Mouse (Mus musculus) intestine, embryonic 16.5 days (tissue): ENCODE measurements around the gene Eif4ebp2. TPM values are rescaled to one million over a fixed set of nuclear protein-coding genes. Genes with fewer than 3 reads are reported as not detected.
A peak's percentile ranks its signal among the peaks of the same experiment; 100 is the strongest.
"Not testable (repeated sequence)": the region's sequence is repeated elsewhere in the genome, so short reads cannot be mapped to it uniquely, and the experiment has no call there.

Source experiments
- ATAC-seq: fragments of 200-750 bp; cut with Nextera tagmentation; 2 replicates; pipeline ENCODE4 v1.8.0; 2017; ENCODE audit warnings: moderate TSS enrichment, moderate library complexity
- H3K27ac ChIP-seq: fragments of 300-500 bp; sonication (generic); 2 replicates; pipeline ENCODE4 v1.5.1; 2014; ENCODE audit warnings: mild to moderate bottlenecking, low read length
- H3K27me3 ChIP-seq: fragments of 300-500 bp; sonication (generic); replicated peaks from 2 replicates; pipeline ENCODE4 v1.6.1; 2014; ENCODE audit warnings: low read length, control low read depth, mixed read lengths; ENCODE audit not compliant: control insufficient read depth, insufficient read depth
- H3K36me3 ChIP-seq: fragments of 300-500 bp; sonication (generic); 2 replicates; pipeline ENCODE4 v1.6.1; 2014; ENCODE audit warnings: low read length, control low read depth; ENCODE audit not compliant: control insufficient read depth, insufficient read depth
- H3K4me1 ChIP-seq: fragments of 300-500 bp; sonication (generic); 2 replicates; pipeline ENCODE4 v1.6.1; 2014; ENCODE audit warnings: low read length, control low read depth, mixed read lengths; ENCODE audit not compliant: control insufficient read depth, insufficient read depth
- H3K4me2 ChIP-seq: fragments of 300-500 bp; sonication (generic); 2 replicates; pipeline ENCODE4 v1.6.1; 2014; ENCODE audit warnings: low read depth, low read length, control low read depth
- H3K4me3 ChIP-seq: fragments of 300-500 bp; sonication (generic); 2 replicates; pipeline ENCODE4 v1.5.1; 2014; ENCODE audit warnings: mild to moderate bottlenecking, low read length
- H3K9ac ChIP-seq: fragments of 300-500 bp; sonication (generic); 2 replicates; pipeline ENCODE4 v1.6.1; 2014; ENCODE audit warnings: low read depth, low read length
- H3K9me3 ChIP-seq: fragments of 300-500 bp; sonication (generic); 2 replicates; pipeline ENCODE4 v1.6.1; 2016; ENCODE audit warnings: low read length, control low read depth; ENCODE audit not compliant: control insufficient read depth
- WGBS: fragments of 180-500 bp; shearing (Covaris S2); extraction: QIAGEN DNeasy Blood & Tissue Kit; methylation state at CpG from one replicate; pipeline ENCODE4 v1.1.7; 2014; 5-methylcytosine and 5-hydroxymethylcytosine counted together
- polyA plus RNA-seq: library from polyadenylated mRNA; unstranded; fragments of >200 nt; fragmentation: Nextera tagmentation; extraction: Ambion mirVana; gene quantifications from 2 replicates; pipeline ENCODE4 v1.2.1, GENCODE M21; 2015

The Eif4ebp2 gene
- polyA plus RNA-seq, 1 experiment from 2014 or later = 64.1 TPM

DNA sequence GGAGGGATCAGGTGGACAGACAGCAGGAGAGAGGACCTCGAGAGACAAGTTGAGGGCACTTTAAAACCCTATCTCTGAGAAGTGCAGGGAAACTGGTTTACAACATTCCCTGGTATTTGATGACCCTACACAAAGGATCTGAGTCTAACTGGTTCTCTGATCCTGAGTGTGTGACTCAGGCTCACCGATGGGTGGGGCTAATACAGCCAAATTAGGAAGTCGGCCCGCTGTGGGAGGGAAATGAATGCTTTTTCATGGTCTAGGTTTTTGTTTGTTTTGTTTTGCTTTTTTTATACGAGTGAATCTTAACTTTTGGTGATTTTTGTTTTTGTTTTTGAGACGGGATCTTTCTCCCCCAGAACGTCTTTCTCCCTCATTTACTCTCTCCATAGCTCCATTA is 16.4 kb upstream of the Eif4ebp2 start:
- WGBS = 52% methylated on average over 7 of the region's 7 CpGs
- no peak overlapping the region for H3K4me2 ChIP-seq
- no peak for ATAC-seq
- H3K36me3 ChIP-seq = no peaks in the 10 kb centered on the region
- H3K4me3 ChIP-seq = no peak overlapping the region
- H3K9ac ChIP-seq = no peak overlapping the region
- H3K27ac ChIP-seq = no peak overlapping the region
- no peaks in the 10 kb centered on the region for H3K27me3 ChIP-seq
- H3K9me3 ChIP-seq = no peaks in the 10 kb centered on the region
- H3K4me1 ChIP-seq = no peaks in the 10 kb centered on the region

DNA sequence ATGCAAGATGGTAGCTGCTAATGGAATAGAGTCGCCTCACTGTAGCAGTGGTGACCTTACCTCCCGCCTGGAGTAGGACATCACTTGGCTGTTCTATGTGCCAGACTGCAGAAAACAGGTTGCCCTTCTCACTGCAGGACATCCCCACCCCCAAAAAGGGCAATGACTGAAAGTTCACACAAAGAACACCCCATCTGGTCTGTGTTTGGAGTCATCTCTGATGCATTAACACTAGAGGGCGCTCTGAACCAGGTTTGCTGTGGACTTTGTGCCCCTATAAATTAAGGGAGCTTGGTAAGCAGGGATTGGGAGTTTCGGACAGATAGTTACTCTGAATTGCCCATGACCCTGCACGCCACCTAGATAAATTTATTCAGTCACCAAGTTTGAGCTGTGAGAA is 14.4 kb upstream of the Eif4ebp2 start:
- WGBS = 26% methylated on average over 5 of the region's 5 CpGs
- Histone ChIP-seq H3K27ac (no peak overlapping the region), H3K9me3 (no peaks in the 10 kb centered on the region), H3K4me1 (no peaks in the 10 kb centered on the region), H3K4me2 (no peak overlapping the region), H3K9ac (no peak overlapping the region), H3K36me3 (no peaks in the 10 kb centered on the region), H3K4me3 (no peak overlapping the region), H3K27me3 (no peaks in the 10 kb centered on the region)
- no peak for ATAC-seq

DNA sequence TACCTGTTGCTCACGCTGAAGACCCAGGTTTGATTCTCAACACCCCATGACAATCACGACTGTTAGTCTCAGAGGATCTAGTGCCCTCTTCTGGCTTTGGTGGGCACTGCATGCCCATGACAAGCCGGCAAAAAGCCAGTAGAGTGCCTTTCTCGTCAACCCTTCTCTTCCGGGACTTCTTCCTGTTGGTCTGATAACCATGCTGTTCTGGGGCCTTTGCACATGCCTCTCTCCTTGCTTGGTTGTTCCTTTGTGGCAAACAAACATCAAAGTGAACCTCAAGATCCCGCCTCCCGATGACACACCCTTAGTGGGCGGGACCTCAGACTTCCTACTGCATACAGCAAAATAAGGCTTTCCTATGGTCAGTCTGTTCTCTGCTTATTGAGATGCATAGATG is 13.8 kb upstream of the Eif4ebp2 start:
- H3K27ac ChIP-seq = no peak overlapping the region
- WGBS = 68% methylated on average over 8 of the region's 8 CpGs
- no peak overlapping the region for H3K4me3 ChIP-seq

DNA sequence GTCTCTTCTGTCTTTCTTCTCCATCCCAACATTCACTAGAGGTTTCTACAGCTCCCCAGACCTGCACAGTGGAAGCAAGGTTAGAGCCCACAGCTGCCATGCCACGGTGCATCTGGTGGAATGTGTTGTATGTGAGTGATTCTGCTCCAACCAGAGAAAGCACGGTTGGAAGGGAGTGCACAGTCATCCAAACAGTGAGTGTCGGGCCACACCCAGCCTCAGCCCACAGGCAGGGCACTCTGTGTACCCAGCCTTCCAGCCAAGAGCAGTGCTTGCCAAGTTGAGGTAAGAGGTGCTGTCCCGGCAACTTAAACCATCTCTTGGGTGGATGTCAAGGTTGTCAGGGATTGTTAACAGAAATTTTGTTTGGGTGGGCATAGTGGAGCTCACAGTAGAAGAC is 12.5 kb upstream of the Eif4ebp2 start:
- 72% methylated on average over 4 of the region's 4 CpGs for whole genome bisulfite sequencing
- Histone ChIP-seq H3K4me3 (no peak overlapping the region), H3K4me1 (no peaks in the 10 kb centered on the region), H3K36me3 (no peaks in the 10 kb centered on the region), H3K9ac (no peak overlapping the region), H3K4me2 (no peak overlapping the region), H3K9me3 (no peaks in the 10 kb centered on the region), H3K27me3 (no peaks in the 10 kb centered on the region), H3K27ac (no peak overlapping the region)
- no peak for ATAC-seq

More for the DNA sequence above, 13.8 kb upstream of the Eif4ebp2 start:
- Histone ChIP-seq H3K27me3 (no peaks in the 10 kb centered on the region), H3K4me1 (no peaks in the 10 kb centered on the region), H3K9ac (no peak overlapping the region), H3K36me3 (no peaks in the 10 kb centered on the region), H3K4me2 (no peak overlapping the region), H3K9me3 (no peaks in the 10 kb centered on the region)
- no peak for ATAC-seq

DNA sequence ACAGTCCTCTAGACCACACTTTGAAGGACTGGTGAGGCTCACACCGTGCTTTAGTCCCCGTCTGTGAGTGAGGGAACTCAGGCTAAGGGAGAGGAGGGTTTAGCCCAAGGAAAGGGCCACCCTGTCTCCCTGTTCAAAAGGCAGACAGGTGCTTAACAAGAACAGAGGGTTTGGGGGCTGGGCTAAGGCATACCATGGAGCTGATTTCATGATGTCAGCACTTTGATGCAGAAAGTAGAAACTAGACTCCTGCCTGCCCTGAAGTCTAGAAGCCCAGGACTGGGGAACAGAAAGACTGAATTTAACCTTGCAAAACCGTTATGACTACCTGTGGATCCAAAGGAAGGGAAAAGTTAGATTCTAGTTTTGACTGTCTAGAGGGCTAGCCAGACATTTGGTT is 4.7 kb upstream of the Eif4ebp2 start:
- Histone ChIP-seq H3K9ac (no peak overlapping the region), H3K27ac (no peak overlapping the region), H3K9me3 (no peaks in the 10 kb centered on the region), H3K36me3 (no peaks in the 10 kb centered on the region), H3K27me3 (no peaks in the 10 kb centered on the region), H3K4me2 (no peak overlapping the region), H3K4me1 (no peaks in the 10 kb centered on the region), H3K4me3 (no peak overlapping the region)
- WGBS = 61% methylated on average over 3 of the region's 3 CpGs
- no peak for ATAC-seq

DNA sequence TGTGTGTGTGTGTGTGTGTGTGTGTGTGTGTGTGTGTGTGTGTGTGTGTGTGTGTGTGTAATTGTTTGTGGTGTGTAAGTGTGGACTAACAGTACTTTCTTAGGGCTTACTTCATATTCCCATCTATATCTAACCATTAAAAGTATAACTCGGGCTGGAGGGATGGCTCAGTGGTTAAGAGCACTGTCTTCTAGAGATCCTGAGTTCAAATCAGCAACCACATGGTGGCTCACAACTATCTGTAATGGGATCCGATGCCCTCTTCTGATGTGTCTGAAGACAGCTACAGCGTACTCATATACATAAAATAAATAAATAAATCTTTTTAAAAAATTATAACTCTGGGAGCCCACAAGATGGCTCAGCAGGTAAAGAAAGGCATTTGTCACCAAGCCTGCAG is 710 bp upstream of the Eif4ebp2 start:
- not testable (repeated sequence) for H3K4me2 ChIP-seq, ATAC-seq

DNA sequence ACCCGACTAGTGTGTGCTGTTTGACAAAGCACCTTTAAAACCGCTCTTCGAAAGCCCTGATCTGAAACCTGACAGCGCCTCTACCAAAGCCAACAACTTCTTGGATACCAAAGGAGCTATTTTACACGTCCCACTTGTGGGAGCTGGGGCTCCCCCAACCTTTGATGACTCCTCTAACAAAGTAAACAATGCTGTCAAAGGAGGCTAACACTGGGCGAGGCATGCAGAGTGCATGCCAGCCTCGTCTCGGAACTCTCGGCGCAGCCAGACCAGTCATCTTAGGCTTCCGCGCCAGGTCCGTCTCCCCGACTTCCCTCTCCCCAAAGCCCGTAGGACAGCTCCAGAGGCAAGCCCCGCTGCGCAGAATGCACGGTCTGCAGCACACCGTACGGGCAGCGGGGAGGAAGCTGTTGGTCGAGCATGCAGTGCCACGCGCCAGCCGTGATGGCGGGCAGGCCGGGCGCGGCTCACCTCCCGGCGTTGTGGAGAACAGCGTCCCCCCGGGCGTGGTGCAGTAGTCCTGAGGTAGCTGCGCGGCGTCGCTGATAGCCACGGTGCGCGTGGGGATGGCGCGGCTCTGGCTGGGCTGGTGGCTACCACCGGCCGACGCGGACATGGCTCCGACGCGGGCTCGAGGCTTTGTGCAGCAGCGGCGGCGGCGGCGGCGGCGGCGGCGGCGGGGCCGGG is 387 bp downstream of the Eif4ebp2 start:
- peak; percentile 66 for ATAC-seq
- no peaks in the 10 kb centered on the region for H3K9me3 ChIP-seq
- WGBS = under 1% methylated on average over 53 of the region's 62 CpGs
- peak overlapping the region; percentile 96 for H3K9ac ChIP-seq
- peak overlapping the region; percentile 100 for H3K4me3 ChIP-seq
- H3K36me3 ChIP-seq = no peaks in the 10 kb centered on the region
- peaks cover 31% of the 10 kb centered on the region for H3K4me1 ChIP-seq
- peak overlapping the region; percentile 84 for H3K4me2 ChIP-seq
- H3K27me3 ChIP-seq = no peaks in the 10 kb centered on the region
- H3K27ac ChIP-seq = peak overlapping the region; percentile 78

More for the DNA sequence above, 710 bp upstream of the Eif4ebp2 start:
- H3K4me1 ChIP-seq = peaks cover 27% of the 10 kb centered on the region
- not testable (repeated sequence) for H3K9me3 ChIP-seq, H3K4me3 ChIP-seq, H3K27ac ChIP-seq, H3K9ac ChIP-seq, H3K36me3 ChIP-seq, H3K27me3 ChIP-seq
- 69% methylated on average over 3 of the region's 3 CpGs for WGBS

DNA sequence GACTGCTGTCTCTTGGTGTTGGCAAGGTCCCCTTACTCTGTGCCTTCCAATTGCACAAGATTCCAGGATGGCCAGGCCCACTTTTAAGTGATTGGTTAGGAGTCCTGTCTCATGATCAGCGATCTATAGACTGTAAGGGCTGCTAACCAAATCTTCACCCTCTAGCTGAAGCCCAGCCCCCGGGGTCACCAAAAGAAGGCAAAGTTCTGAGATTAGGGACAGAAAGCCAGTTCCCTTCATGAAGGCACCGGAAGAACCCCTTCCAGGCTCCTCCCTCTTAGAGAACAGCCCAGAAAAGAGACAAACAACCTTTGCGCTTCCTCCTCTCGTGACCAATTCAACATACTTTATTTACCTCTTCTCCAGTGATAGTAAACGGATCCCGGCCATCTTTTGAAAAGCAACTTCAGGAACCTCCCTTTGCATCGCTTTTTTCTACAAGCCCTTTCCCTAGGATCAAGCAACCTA is 964 bp downstream of the Eif4ebp2 start:
- Histone ChIP-seq H3K9ac (peak overlapping the region; percentile 96), H3K4me1 (peaks cover 31% of the 10 kb centered on the region), H3K36me3 (no peaks in the 10 kb centered on the region), H3K27ac (peak overlapping the region; percentile 78), H3K27me3 (no peaks in the 10 kb centered on the region), H3K4me2 (peak overlapping the region; percentile 84), H3K4me3 (peak overlapping the region; percentile 100), H3K9me3 (no peaks in the 10 kb centered on the region)
- ATAC-seq = peak; percentile 30
- 2% methylated on average over 8 of the region's 8 CpGs for WGBS

DNA sequence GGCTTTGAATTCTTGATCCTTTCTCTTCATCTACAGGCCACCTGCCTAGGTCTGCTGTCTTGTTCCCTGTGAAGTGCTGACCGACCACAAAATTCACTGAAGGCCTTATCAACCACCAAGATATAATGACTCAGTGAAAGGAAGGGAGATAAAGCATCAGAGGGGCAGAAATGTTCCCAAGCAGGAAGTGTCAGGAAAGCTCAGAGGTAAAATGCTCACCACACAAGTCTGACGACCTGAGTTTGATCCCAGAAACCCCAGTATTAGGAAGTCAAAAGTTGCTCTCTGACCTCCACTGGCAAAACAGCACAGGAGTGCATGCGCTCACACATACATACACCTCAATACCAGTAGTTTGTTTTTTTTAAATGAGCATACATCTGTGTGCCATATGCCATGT is 3.6 kb downstream of the Eif4ebp2 start:
- H3K27ac ChIP-seq = no peak overlapping the region
- WGBS = 62% methylated on average over 3 of the region's 3 CpGs
- no peak for ATAC-seq

More for the DNA sequence above, 3.6 kb downstream of the Eif4ebp2 start:
- Histone ChIP-seq H3K27me3 (no peaks in the 10 kb centered on the region), H3K4me1 (peaks cover 51% of the 10 kb centered on the region), H3K4me2 (no peak overlapping the region), H3K4me3 (no peak overlapping the region), H3K36me3 (no peaks in the 10 kb centered on the region), H3K9ac (no peak overlapping the region), H3K9me3 (no peaks in the 10 kb centered on the region)
